Mouse (Mus musculus): Measurements from ENCODE around the gene Stard3.
A peak's percentile ranks its signal among the peaks of the same experiment; 100 is the strongest.

Gene Stard3

GRCm38 (mm10) chr11:98397946-98398345, 39.8 kb downstream of the Stard3 start:
- no peak for DNase-seq (ENCODE audit: low read depth, low spot score)

GRCm38 (mm10) chr11:98400161-98400726, 42.1 kb downstream of the Stard3 start, which contains the start of gene Pgap3:
Gene Pgap3, minus strand, starts transcription at chr11:98400490.
- DNase-seq (ENCODE audit: low read depth, low spot score), result peak; percentile 95

- DNase-seq (ENCODE audit: low read depth, low spot score), result no peak
Observed at GRCm38 (mm10) chr11:98400816-98401215, 42.6 kb downstream of the Stard3 start.

GRCm38 (mm10) chr11:98406621-98407020, 48.5 kb downstream of the Stard3 start:
- no peak for DNase-seq (ENCODE audit: low read depth, low spot score)

- DNase-seq (ENCODE audit: low read depth, low spot score), result no peak
Observed at GRCm38 (mm10) chr11:98408872-98409271, 50.7 kb downstream of the Stard3 start.

GRCm38 (mm10) chr11:98409341-98409822, 51.2 kb downstream of the Stard3 start:
- DNase-seq (ENCODE audit: low read depth, low spot score), result peak; percentile 48

- DNase-seq (ENCODE audit: low read depth, low spot score), result peak; percentile 82
Observed at GRCm38 (mm10) chr11:98412273-98412796, 54.2 kb downstream of the Stard3 start, which contains the start of gene Erbb2. Gene Erbb2, plus strand, starts transcription at chr11:98412470.

GRCm38 (mm10) chr11:98412797-98413301, 54.7 kb downstream of the Stard3 start:
- DNase-seq (ENCODE audit: low read depth, low spot score), result peak; percentile 35

GRCm38 (mm10) chr11:98413731-98414130, 55.6 kb downstream of the Stard3 start:
- DNase-seq (ENCODE audit: low read depth, low spot score), result no peak

- no peak for DNase-seq (ENCODE audit: low read depth, low spot score)
Observed at GRCm38 (mm10) chr11:98414162-98414561, 56.0 kb downstream of the Stard3 start.

GRCm38 (mm10) chr11:98417074-98417473, 58.9 kb downstream of the Stard3 start:
- no peak for DNase-seq (ENCODE audit: low read depth, low spot score)

- no peak for DNase-seq (ENCODE audit: low read depth, low spot score)
Observed at GRCm38 (mm10) chr11:98418273-98418672, 60.1 kb downstream of the Stard3 start.

- no peak for DNase-seq (ENCODE audit: low read depth, low spot score)
Observed at GRCm38 (mm10) chr11:98418939-98419547, 60.9 kb downstream of the Stard3 start.

- DNase-seq (ENCODE audit: low read depth, low spot score), result no peak
Observed at GRCm38 (mm10) chr11:98426592-98426991, 68.4 kb downstream of the Stard3 start.

GRCm38 (mm10) chr11:98428436-98428835, 70.3 kb downstream of the Stard3 start:
- no peak for DNase-seq (ENCODE audit: low read depth, low spot score)
